ENCODE assay signal across 8 mouse cellular contexts in genomic region chr7:101301361-101301880, GRCm38 (mm10). TPM values are rescaled to one million over a fixed set of nuclear protein-coding genes. Genes with fewer than 3 reads are reported as not detected.
DNase-seq lines count a peak whose midpoint lies in the region; ATAC-seq and TF ChIP-seq lines count a peak whose summit lies in the region.

No protein-coding gene starts in this region.

- no peaks in the 10 kb centered on the region for H3K36me3 ChIP-seq in kidney, embryonic 15.5 days
- H3K36me3 ChIP-seq in G1E (replicated peaks) = peaks cover 3% of the 10 kb centered on the region
- H3K36me3 ChIP-seq in limb, embryonic 12.5 days = no peaks in the 10 kb centered on the region

- peaks cover 31% of the 10 kb centered on the region for H3K4me1 ChIP-seq in kidney, embryonic 15.5 days
- peaks cover 25% of the 10 kb centered on the region for H3K4me1 ChIP-seq in G1E (ENCODE audit: insufficient read depth, low read depth, low read length)
- H3K4me1 ChIP-seq in limb, embryonic 12.5 days (replicated peaks) = peaks cover 27% of the 10 kb centered on the region

- under 1% methylated on average over 30 of the region's 30 CpGs for WGBS in kidney, embryonic 15.5 days
- under 1% methylated on average over 30 of the region's 30 CpGs for WGBS in limb, embryonic 12.5 days

- ATAC-seq in kidney, embryonic 15.5 days (replicated peaks; ENCODE audit: low FRiP score) = no peak; the same call in none of the 2 replicates
- no peak for ATAC-seq in G1E (ENCODE audit: extremely low read depth, insufficient number of reproducible peaks, low FRiP score, poor library complexity, severe bottlenecking)
- peak; percentile 12; the same call in 1 of the 2 replicates for ATAC-seq in erythroblast, adult 5-6 weeks (replicated peaks; ENCODE audit: low FRiP score, poor library complexity, severe bottlenecking)
- ATAC-seq in limb, embryonic 12.5 days (ENCODE audit: insufficient number of reproducible peaks, insufficient read depth, low FRiP score, low TSS enrichment, low read depth) = no peak

- peak overlapping the region; percentile 86 for H3K4me2 ChIP-seq in kidney, embryonic 15.5 days
- peak overlapping the region; percentile 83 for H3K4me2 ChIP-seq in limb, embryonic 12.5 days

- no peak for TF ChIP-seq CTCF in G1E (IDR thresholded peaks at IDR 0.05; ENCODE audit: low read depth, low read length)

- DNase-seq in kidney, postnatal 4 days = no peak
- no peak for DNase-seq in G1E (ENCODE audit: low spot score)
- DNase-seq in naive thymus-derived CD4-positive, alpha-beta T cell, adult 2 months (ENCODE audit: low read depth) = peak; percentile 83
- DNase-seq in retina, postnatal 1 day = no peak
- no peak for DNase-seq in yolk sac, embryonic 10.5 days (ENCODE audit: low spot score)

- H3K27me3 ChIP-seq in kidney, embryonic 15.5 days = peaks cover 29% of the 10 kb centered on the region
- H3K27me3 ChIP-seq in G1E (ENCODE audit: insufficient read depth, low read length) = peaks cover 43% of the 10 kb centered on the region
- peaks cover 20% of the 10 kb centered on the region for H3K27me3 ChIP-seq in limb, embryonic 12.5 days

- peak overlapping the region; percentile 50 for H3K9ac ChIP-seq in kidney, embryonic 15.5 days
- H3K9ac ChIP-seq in limb, embryonic 12.5 days (replicated peaks) = peak overlapping the region; percentile 62

- H3K27ac ChIP-seq in kidney, embryonic 15.5 days = peak overlapping the region; percentile 70
- H3K27ac ChIP-seq in limb, embryonic 12.5 days = peak overlapping the region; percentile 66

- no peaks in the 10 kb centered on the region for H3K9me3 ChIP-seq in kidney, embryonic 15.5 days (replicated peaks)
- H3K9me3 ChIP-seq in G1E (replicated peaks) = no peaks in the 10 kb centered on the region
- H3K9me3 ChIP-seq in limb, embryonic 12.5 days = no peaks in the 10 kb centered on the region

- peak overlapping the region; percentile 64 for H3K4me3 ChIP-seq in kidney, embryonic 15.5 days (replicated peaks)
- H3K4me3 ChIP-seq in G1E (ENCODE audit: low read depth, low read length) = peak overlapping the region; percentile 79
- peak overlapping the region; percentile 67 for H3K4me3 ChIP-seq in limb, embryonic 12.5 days (replicated peaks)

RNA-seq across cellular contexts. Expression of gene Atg16l2, which starts 0.6 kb away (rescaled TPM):
- 17.4 and 18.5 TPM in 2 replicates for polyA plus RNA-seq in kidney, embryonic 15.5 days (2015; fragmentation: Nextera tagmentation; extraction: Ambion mirVana)
- total RNA-seq in G1E (2014; fragmentation: Nextera tagmentation) (0.38 and 0.53 TPM in 2 replicates), G1E (2017) (1.9 and 4.6 TPM in 2 replicates)
- 1.5 and 3.2 TPM in 2 replicates for polyA plus RNA-seq in G1E (2012)
- 1.7 and 3.3 TPM in 2 replicates for total RNA-seq in erythroblast, adult 5-6 weeks (2015; ENCODE audit: low replicate concordance)
- total RNA-seq in erythroblast, adult 5-6 weeks (2017; ENCODE audit: low replicate concordance) = 0.70 and 1.2 TPM in 2 replicates
- 23.2 and 25.8 TPM in 2 replicates for polyA plus RNA-seq in limb, embryonic 12.5 days (2016; fragmentation: Nextera tagmentation; extraction: Ambion mirVana)

RNA-seq across cellular contexts. Expression of gene Stard10, which starts 15.5 kb away (rescaled TPM):
- 55.4 and 58.5 TPM in 2 replicates for polyA plus RNA-seq in kidney, embryonic 15.5 days (2015; fragmentation: Nextera tagmentation; extraction: Ambion mirVana)
- total RNA-seq in G1E (2014; fragmentation: Nextera tagmentation) = not detected in 2 replicates
- not detected in 2 replicates for total RNA-seq in G1E (2017)
- 0.05 and 0.25 TPM in 2 replicates for polyA plus RNA-seq in G1E (2012)
- total RNA-seq in erythroblast, adult 5-6 weeks (2015; ENCODE audit: low replicate concordance) = 37.4 and 49.8 TPM in 2 replicates
- total RNA-seq in erythroblast, adult 5-6 weeks (2017; ENCODE audit: low replicate concordance) = 24.4 and 39.0 TPM in 2 replicates
- 17.2 and 17.8 TPM in 2 replicates for polyA plus RNA-seq in limb, embryonic 12.5 days (2016; fragmentation: Nextera tagmentation; extraction: Ambion mirVana)

RNA-seq across cellular contexts. Expression of gene Arap1, which starts 46.4 kb away (rescaled TPM):
- polyA plus RNA-seq in kidney, embryonic 15.5 days (2015; fragmentation: Nextera tagmentation; extraction: Ambion mirVana) = 78.9 and 97.1 TPM in 2 replicates
- 39.7 and 67.6 TPM in 2 replicates for total RNA-seq in G1E (2014; fragmentation: Nextera tagmentation)
- total RNA-seq in G1E (2017) = 102 and 115 TPM in 2 replicates
- polyA plus RNA-seq in G1E (2012) = 55.1 and 62.0 TPM in 2 replicates
- total RNA-seq in erythroblast, adult 5-6 weeks (2015; ENCODE audit: low replicate concordance) = 24.2 and 26.5 TPM in 2 replicates
- total RNA-seq in erythroblast, adult 5-6 weeks (2017; ENCODE audit: low replicate concordance) = 8.3 and 24.5 TPM in 2 replicates
- polyA plus RNA-seq in limb, embryonic 12.5 days (2016; fragmentation: Nextera tagmentation; extraction: Ambion mirVana) = 18.0 and 24.0 TPM in 2 replicates

Comparison
In these comparisons a context has a peak if more than half of its experiments do, and no peak if none do; other contexts are left out.
1. RNA of gene Stard10, which starts 15.5 kb away (polyA plus RNA-seq): 55.4 to 58.5 TPM in kidney, embryonic 15.5 days and 17.2 to 17.8 TPM in limb, embryonic 12.5 days; 0.05 to 0.25 TPM in G1E; every median in the first group is over 10 times any median in the second.
2. Peak in every context shown above with its lines, with median percentiles within 50 percentile points of each other: H3K4me3 ChIP-seq.